Mouse (Mus musculus) spleen, postnatal 36 days (tissue): ENCODE data around the gene Arhgap27.
"Not testable (repeated sequence)": the region's sequence is repeated elsewhere in the genome, so short reads cannot be mapped to it uniquely, and the experiment has no call there.

Source experiments
- DNase-seq, 2 experiments: peaks; one replicate each; pipeline ENCODE4 v3.0.0; 2022; ENCODE audit warnings: low spot score in 2 of 2, mixed read lengths in 1 of 2

The Arhgap27 gene

DNA sequence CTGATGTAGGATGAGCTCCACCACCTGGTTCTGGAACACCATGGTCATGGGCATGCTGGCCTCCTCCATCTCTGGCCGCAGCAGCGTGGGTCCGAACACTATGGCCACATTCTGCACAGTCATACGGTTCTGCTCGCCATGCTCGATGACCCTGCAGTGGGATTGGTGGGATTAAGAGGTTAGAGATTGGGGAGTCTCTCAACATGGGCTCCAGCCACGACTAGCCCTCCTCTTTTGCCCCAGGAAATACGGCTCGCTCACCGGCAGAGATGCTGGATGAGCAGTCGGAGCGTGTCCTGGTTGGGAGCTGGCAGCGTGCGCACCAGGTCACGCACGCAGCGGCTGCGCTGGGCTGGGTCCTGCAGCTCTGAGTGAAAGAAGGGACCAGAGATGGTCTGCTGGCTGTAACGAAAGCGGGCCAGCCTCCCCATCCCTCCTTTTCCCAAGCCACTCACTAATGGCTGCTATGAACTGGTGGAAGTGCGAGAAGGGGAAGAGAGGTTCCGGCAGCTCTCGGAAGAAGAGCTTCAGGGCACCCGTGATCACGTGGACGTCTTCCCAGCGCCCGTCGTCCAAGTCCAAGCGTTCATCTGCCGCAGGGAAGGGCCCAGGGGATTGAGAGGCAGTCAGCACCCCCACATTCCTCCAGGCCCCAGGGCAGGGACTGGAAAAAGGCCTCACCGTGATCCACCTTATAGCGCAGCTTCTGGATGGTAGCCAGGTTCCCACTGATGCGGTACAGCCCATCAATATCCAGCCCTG, 30.4 kb downstream of the Arhgap27 start:
- DNase-seq = no peak

DNA sequence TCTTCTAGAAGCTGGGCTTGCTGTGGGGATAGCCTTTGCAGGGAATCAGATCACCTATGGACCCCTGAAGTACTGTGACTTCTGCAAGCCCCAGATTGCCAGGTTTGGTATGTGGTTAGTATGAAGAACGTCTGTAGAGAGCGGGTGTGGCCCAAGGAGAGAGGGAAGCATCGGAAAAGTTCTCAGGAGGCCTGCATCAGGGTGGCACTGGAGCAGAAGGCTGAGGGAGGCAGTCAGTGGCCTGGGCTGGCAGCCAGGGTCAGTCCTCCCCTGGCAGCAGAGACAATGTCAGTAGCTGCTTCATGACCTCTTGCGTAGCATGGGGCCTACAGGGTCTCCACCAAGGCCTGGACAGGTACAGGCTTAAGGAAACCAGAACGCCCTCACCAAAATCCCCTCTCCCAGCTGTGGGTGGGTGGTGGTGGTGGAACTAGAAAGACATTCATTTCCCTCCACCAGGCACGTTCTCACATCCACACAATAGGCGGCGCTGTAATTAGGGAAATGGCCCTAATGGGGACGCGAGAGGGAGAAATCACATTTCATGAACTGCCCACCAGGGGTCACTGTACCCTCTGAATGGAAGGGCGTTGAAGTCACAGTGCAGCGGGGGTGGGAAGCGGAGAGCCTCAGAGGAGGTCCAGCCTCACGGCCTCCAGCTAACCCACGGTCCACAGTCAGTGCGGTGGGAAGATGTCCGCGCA, 31.2 kb downstream of the Arhgap27 start:
- DNase-seq = peak; percentile 67 to 75

DNA sequence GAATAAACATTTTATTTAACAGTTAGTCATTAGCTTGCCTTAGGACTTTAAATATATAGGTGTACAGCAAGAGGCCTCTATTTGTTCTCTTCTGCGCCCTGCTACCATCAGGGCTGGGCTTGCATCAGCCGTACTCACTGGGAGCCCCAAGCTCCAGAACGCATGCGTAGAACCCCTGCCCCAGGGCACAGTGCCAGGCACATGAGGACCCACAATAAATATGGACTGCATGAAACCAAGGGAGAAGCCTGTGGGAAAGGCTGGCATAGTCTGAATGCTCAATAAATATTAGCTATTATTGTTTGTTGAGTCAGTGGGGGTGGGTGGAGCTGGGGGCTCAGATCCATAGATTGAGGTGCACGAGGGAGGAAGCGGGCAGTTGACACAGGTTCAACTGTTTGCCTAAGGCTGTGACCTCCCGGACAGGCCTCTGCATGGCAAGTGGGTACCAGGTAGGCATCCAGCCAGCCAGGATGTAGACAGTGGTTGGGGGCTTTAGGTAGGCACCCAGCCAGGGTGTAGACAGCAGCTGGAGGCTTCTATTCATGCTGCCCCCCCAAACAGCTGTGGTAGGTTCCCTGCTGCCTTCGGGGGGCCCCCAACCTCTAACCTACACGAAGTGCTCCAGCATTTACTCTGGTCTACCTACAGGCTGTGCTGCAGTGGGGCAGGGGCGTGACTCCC, 31.8 kb downstream of the Arhgap27 start:
- no peak for DNase-seq

GRCm38 (mm10) chr11:103330651-103331319, 32.7 kb downstream of the Arhgap27 start:
- DNase-seq = no peak

DNA sequence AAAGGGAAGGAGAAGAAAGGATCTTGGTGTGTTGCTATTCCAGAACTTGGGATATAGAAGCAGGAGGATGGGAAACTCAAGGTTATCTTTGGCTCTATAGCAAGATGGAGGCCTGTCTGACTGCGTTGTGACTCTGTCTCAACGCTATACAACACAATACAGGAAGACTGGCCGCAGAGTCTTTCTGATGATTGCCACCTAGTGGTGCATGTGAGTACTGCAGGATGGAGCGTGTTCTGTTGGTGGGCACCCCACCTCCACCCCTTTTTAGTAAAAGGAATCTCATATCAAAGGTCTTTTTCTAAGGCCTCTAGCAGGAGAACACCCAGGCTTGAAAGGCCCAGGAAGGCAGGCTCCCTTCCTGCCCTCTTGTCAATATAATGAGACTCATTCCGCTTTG, 36.5 kb downstream of the Arhgap27 start:
- DNase-seq = peak; percentile 50 to 61

DNA sequence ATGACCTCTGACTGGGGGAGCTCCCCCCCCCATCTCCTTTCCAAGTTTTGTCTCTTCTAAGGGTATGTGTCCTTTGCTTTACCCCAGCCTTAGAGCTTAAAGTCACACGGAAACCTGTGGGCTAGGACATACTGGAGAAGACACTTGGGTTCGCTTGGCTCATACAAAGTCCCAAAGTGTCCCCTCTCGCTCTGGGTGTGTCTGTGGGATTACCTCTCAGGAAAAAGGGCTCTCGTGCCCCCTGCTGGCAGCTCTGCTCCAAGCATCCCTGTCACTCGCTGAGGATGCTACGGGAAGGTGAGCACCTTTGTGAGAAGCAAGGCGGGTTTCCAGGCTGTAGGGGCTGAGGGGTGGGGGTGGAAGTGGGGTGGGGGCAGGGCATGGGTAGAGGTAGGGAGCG, 38.3 kb downstream of the Arhgap27 start:
- DNase-seq = peak; percentile 43 to 54

GRCm38 (mm10) chr11:103324723-103325122, 38.8 kb downstream of the Arhgap27 start:
- DNase-seq = no peak

DNA sequence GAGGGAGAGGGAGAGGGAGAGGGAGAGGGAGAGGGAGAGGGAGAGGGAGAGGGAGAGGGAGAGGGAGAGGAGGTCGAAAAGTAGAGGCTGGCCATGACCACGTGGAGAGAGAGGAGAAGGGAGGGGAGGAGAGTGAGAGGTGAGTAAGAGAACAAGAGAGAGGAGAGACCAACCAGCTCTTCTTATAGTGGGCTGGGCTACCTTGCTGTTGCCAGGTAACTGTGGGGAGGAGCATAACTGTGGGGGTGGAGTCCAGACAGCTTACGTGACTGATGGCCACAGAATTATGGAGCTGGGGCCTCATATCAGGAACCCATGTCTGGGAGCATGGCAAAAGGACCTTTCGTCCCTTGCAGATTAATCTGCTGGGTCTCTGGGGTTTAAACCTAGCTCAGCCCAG, 40.7 kb downstream of the Arhgap27 start:
- not testable (repeated sequence) for DNase-seq

- no peak for DNase-seq
Observed at GRCm38 (mm10) chr11:103320646-103321045, 42.8 kb downstream of the Arhgap27 start.

DNA sequence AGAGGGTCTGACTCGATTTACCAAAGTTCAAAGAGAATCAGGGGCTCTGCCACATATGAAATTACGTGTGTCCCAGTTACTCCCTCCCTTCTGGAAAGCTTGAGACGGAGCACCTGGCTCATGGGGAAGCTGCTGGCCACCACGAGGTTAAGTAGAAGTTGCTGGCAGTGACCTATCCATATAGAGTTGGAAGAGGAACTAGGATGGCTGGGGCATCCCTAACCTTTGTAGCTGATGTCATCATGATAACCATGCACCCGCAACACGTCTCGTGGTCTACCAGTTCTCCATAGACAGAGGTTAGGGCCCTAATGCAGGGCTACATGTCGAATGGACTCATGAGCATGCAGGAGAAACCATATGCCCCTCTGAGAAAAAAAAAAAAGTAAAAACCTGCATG, 43.3 kb downstream of the Arhgap27 start:
- no peak for DNase-seq

GRCm38 (mm10) chr11:103318042-103318441, 45.5 kb downstream of the Arhgap27 start:
- DNase-seq = no peak

DNA sequence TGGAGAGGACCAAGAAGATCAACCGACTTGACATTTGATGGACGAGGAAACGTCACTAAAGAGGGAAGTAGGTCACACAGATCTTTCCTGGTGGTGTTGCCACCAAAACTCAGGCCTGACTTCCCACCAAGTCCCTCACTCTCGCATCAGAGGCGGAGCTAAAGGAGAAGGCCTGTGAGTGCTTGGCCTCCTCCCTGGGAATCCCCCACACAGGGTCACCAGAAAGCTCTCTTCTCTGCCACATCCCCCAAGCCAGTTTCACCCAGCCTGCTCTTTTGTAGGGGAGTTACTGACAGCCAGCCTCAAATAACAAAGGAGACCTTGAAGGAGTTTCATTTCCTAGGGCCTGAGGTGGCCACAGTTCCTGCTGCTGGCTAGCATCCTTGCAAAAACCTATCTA, 48.1 kb downstream of the Arhgap27 start:
- no peak for DNase-seq

GRCm38 (mm10) chr11:103314736-103315374, 48.6 kb downstream of the Arhgap27 start:
- no peak for DNase-seq

DNA sequence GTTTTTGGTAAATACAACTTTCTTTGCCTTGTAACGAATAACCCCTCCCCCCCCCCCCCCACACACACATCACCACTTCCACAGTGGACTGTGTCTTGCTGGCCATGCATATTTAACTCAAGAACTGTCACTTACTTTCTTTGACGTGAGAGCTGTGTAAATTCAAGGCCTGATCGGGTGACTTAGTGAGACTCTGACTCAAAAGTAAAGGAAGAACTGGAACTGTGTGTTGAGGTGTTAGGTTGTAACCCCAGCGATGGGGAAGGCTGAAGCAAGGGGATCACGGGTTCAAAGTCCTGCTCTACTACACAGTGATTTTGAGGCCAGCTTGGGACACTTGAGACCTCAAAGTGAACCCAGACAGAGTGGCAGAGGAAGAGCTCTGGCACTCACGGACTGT, 50.0 kb downstream of the Arhgap27 start:
- DNase-seq = no peak

- DNase-seq = no peak
Observed at GRCm38 (mm10) chr11:103312655-103313255, 50.7 kb downstream of the Arhgap27 start.

DNA sequence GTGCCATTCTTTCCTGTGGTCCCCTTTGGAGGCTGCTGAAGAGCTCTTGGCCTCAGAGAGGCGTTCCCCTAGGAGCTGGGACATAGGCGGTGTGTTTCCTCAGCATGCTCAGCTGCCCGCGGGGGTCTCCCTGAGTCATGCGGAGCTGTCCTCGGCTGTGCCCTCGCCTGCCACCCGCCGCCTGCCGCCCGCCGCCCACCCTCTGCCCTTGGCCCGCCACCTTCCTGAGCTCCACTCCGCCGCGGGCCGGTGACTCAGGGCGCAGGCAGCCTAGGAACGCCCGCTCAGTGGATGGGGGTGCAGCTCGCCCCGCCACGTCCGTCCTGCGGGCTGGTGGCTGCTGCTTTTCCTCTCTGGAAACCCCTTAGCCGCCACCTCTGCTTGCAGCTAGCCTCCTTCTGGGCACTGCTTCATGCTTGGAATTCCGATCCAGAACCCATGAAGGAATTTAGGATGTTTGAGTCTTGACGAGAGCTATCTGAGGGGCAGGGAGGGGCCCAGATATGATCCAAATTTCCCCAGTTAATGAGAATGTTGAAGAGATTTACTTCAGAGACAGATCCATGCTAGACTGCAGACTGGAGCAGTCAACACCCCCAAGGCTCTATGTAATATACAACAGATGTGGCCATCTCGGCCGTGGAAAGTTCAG, 51.4 kb downstream of the Arhgap27 start:
- DNase-seq = no peak

DNA sequence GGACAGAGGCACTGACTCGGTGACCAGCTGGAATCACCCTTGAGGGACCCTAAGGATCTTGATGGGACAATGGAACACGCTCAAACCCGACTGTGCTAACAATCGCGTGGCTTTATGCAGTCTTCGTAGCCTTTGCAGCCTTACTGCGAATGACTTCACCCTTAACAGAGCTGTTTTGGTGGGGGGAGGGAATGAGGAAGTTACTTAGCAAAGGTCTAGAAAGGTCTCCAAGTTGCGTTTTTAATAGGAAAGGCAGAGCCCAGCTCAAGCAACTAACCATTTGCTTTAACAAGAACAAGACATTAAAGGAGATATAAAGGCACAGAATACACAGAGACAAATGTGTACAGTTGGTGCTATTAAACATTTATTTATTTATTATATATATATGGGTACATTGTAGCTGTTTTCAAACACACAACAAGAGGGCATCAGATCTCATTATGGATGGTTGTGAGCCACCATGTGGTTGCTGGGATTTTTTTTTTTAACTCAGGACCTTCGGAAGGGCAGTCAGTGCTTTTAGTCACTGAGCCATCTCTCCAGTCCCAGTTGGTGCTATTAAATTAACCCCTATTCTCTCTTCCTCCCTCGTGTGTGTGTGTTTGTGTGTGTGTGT, 53.4 kb downstream of the Arhgap27 start:
- DNase-seq = no peak

- peak; percentile 49 for DNase-seq
Observed at GRCm38 (mm10) chr11:103307910-103308309, 55.6 kb downstream of the Arhgap27 start.

GRCm38 (mm10) chr11:103304525-103304924, 59.0 kb downstream of the Arhgap27 start:
- peak; percentile 61 to 69 for DNase-seq

- DNase-seq = no peak
Observed at GRCm38 (mm10) chr11:103294772-103295171, 68.7 kb downstream of the Arhgap27 start.
